Mouse (Mus musculus) thymus, postnatal 25 days (tissue): Measurements from ENCODE around the gene Pde6d.

Experiments
- DNase-seq: peaks from one replicate; pipeline ENCODE4 v3.0.0; 2022

The Pde6d gene

GRCm38 (mm10) chr1:86582451-86583096, at the start of gene Pde6d, which contains the start of gene Cops7b:
Gene Pde6d, minus strand, starts transcription at chr1:86582629.
Gene Cops7b, plus strand, starts transcription at chr1:86582904.
- DNase-seq: peak; percentile 96

GRCm38 (mm10) chr1:86630527-86630926, 48.1 kb upstream of the Pde6d start:
- DNase-seq: no peak

- no peak for DNase-seq
Measured at GRCm38 (mm10) chr1:86629936-86630335, 47.5 kb upstream of the Pde6d start.

DNA sequence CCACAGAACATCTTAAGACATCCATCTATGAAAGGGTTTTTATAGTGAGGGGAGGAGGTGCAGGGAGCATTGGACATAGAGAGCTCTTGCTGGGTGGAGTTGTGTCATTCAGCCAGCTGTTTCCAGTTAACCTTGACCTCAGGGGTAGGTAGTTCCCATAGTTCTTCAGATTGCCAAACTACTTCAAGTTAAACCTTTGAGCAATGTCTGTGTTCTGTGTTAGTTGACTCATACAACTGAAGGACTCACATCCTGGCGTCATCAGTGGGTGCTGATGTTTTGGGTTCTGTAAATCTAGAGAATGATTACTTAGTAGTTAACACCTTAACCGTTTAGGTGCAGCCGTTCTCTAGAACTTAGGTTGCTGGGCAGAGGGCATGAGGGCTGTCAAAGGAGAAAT, 45.8 kb upstream of the Pde6d start:
- no peak for DNase-seq

DNA sequence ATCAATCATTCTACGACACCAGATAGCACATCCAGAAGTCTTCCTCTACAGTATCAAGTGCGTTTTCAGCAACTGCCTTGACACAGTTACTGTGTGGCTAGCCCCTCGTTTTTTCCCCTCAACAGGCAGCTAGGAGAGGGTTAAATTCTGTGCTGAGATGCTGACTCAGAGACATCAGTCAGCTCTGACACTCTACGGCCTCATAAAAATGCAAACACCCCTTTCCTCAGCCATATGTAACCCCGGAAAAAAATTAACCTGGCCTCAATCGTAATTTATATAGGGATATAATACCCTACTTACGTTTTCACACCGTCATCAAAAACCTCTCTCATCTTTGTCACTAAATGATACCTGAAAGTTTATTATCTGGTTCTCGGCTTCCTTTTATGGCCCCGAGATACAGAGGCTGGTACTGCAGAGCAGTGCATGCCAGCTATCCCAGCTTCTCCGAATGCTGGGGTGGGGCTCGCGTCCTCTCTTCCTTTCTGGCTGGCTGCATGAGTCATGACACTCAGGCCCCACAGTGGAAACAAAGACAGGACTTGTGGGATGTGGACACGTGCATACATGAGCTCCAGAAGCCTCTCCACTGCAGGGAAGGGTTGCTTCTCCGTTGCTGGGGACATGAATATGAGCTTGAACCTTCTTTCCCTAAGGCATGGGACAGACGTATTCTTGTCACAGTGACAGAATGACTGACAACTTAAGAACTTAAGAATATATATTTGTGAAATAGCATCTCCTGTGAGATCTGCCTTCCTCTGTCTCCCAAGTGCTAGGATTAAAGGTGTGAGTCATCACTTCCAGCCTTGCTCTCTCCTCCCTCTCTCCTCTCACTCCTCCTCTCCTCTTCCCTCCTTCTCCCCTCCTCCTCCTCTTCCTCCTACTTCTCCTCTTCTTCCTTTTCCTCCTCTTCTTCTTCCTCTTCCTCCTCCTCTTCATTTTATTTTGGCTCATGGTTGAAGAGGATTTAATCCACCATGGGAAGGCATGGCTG, 40.9 kb upstream of the Pde6d start:
- no peak for DNase-seq

GRCm38 (mm10) chr1:86622296-86622695, 39.9 kb upstream of the Pde6d start:
- DNase-seq: no peak

DNA sequence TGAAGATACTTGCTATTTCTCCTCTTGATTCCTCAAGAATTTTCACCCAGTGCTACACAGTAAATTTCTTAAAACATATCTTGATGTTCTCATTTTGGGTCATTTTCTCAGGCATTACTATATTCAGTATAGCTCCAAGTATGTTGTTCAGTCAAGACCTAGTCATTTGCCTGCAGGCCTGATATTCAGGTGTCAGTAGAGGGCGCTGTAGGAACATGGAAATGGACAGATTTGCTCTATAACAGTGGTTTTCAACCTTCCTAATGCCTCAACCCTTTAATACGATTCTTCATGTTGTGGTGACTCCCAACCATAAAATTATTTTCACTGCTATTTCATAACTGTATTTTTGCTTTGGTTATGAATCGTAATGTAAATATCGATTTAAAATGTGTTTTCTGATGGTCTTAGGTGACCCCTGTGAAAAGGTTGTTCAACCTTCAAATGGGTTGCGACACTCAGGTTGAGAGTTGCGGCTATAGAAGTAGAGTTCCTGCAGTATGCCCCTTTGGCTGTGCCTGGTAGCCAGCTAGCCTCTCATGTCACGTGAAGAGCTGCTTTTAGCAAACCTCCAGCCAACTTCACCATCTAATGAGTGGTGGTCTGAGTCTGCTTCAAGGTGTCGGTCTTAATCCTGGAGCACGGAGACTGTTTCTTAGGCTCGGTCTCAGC, 36.2 kb upstream of the Pde6d start:
- DNase-seq: peak; percentile 52

DNA sequence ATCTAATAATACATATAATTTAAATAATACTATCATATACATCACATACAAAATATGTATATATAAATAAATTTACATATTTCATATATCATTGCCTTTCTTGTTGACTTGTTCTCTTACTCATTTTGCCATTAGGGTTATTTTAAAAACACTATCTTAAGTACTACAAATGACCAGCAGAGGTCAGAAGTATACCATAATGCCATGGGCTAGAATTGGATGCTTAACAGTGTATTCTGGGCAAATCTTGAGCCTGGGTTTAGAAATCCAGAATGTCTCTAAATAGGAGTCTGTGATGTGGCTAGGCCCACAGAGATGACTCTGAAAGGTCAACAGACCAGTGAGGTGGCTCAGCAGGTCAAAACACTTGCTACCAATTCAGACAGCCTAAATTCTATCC, 31.8 kb upstream of the Pde6d start:
- no peak for DNase-seq

DNA sequence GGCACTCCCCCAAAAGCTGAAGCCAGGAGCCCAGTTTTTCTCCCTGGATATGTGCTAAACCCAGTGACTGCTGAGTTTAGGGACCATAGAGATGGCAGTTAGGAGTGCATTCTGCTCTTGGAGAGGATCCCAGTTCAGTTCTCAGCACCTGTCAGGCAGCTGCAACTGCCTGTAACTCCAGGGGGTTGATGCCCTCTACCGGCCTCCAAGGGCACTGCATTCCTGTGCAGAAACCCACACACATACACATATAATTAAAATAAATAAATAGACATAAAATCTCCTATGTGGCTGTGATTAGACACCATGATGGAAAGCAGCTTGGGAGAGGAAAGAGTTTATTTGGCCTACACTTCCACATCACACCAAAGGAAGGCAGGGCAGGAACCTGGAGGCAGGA, 29.7 kb upstream of the Pde6d start:
- DNase-seq: no peak

- no peak for DNase-seq
Measured at GRCm38 (mm10) chr1:86610954-86611353, 28.5 kb upstream of the Pde6d start.

DNA sequence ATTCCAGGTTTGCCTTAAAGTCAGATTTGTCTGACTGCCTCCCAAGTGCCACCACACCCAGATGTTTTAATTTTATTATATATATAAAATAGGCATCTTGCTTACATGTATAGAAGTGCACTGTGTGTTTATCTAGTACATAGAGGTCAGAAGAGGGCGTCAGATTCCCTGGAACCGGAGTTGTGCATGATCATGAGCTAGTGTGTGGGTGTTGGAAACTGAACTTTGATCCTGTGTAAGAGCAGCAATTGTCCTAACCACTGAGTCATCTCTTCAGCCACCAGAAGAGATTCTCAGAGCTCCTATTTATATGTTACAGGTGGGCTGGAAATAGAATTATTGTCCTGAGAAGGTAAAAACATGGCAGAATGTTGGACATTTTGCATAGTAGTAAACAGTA, 17.7 kb upstream of the Pde6d start:
- no peak for DNase-seq

DNA sequence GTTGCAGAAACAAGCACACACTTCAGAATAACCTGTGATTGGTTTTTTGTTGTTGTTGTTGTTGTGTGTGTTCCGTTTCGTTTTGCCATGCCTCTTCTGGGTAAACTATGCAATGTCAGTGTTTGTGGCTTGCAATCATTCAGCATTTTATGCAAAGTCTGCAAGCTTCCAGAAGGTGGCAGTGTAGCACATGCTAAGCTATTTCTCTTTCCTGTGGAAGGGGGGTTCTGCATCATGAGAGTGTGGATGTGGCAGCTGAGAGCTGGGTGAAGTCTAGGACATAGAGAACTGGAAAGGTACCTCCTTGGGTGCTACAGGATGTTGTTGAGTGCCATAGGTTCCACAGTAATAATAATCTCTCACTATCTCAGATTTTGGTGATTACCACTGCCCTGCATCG, 16.1 kb upstream of the Pde6d start:
- DNase-seq: peak; percentile 6

DNA sequence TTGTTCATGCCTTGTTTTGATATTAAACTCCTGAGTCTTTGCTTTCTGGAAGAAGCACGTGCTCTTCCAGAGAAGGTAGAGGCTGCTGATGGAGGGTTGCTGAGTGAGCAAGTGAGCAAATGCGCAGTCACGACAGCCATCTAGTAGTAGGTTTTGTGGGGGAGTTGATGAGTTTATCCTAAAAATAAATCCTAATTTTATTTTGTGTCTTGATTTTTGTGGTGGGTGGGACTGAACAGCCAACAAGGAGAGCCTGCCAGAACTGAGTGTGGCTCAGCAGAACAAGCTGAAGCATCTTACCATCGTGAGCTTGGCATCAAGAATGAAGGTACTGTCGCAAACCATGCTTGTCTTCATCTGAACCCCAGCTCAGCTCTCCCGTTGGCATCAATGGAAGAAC, 14.1 kb upstream of the Pde6d start:
- no peak for DNase-seq

- no peak for DNase-seq
Measured at GRCm38 (mm10) chr1:86595315-86595714, 12.9 kb upstream of the Pde6d start.

- DNase-seq: no peak
Measured at GRCm38 (mm10) chr1:86594539-86594938, 12.1 kb upstream of the Pde6d start.

GRCm38 (mm10) chr1:86586992-86587391, 4.6 kb upstream of the Pde6d start:
- DNase-seq: peak; percentile 81

DNA sequence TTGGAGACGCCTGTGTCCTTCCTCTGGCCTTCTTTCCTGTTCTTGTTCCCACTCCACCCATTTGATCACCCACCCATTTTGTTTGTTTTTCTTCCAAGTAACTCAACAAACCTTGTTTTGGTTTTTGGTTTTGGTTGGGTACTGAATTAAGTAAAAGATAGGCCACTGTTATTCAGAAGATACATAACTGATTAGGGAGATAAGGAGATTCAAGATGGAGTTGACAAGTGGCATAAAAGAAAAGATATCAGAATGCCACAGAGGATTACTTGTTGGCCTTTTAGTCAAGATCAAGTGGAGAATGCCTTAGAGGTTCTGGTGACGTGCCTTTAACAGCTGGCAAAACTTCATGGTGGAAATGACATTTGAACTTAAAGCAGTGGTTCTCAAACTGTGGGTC, 1.3 kb upstream of the Pde6d start:
- no peak for DNase-seq

- DNase-seq: no peak
Measured at GRCm38 (mm10) chr1:86581692-86582450, 558 bp downstream of the Pde6d start.

DNA sequence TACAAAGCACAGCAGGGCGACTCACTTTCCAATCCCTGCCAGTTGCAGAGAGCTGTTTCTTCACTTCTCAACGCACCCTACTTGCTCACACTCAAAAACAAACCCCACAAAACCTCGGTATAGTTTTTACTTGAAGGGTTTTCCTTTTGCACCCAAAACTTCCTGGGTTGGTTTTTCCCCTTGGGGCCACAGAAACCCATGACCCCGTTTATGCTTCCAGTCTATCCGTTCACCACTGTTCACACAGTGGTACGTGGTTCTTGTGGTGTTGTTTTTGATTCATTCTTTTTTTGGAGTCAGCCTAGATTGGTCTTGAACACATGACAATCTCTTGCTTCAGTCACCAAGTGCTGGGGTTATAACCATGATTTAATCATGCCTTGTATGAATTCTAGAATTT, 2.0 kb downstream of the Pde6d start:
- DNase-seq: no peak

- DNase-seq: no peak
Measured at GRCm38 (mm10) chr1:86571941-86572340, 10.5 kb downstream of the Pde6d start.

DNA sequence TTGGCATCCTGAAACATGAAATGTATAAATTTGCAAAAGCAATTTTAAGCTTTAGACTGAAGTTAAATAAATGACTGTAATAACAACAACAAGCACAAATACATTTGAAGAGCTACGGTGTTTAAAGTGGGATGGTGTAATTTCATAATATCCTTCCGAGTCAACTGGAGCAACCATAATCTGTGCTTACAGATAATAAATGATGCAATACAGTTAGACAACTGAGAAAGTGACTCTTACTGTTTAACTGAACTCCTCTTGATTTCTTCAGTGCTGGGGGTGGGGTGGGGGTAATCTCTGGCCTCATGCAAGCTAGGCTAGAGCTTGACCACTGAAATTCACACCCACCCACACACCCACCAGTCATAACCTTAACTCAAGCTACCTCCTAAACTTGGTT, 11.0 kb downstream of the Pde6d start:
- DNase-seq: no peak

GRCm38 (mm10) chr1:86569292-86569860, 13.1 kb downstream of the Pde6d start:
- DNase-seq: no peak
